Mouse (Mus musculus) cerebellum, adult (tissue): ENCODE results near the gene Cbx6.
"Not testable (repeated sequence)": the region's sequence is repeated elsewhere in the genome, so short reads cannot be mapped to it uniquely, and the experiment has no call there.

ENCODE experiments used
- ATAC-seq: cut with Nextera tagmentation; 2 replicates; pipeline ENCODE4 v1.9.2; 2017; ENCODE audit warnings: mild to moderate bottlenecking, moderate library complexity, mixed read lengths; ENCODE audit not compliant: insufficient number of reproducible peaks, low FRiP score, low TSS enrichment

The Cbx6 gene

DNA sequence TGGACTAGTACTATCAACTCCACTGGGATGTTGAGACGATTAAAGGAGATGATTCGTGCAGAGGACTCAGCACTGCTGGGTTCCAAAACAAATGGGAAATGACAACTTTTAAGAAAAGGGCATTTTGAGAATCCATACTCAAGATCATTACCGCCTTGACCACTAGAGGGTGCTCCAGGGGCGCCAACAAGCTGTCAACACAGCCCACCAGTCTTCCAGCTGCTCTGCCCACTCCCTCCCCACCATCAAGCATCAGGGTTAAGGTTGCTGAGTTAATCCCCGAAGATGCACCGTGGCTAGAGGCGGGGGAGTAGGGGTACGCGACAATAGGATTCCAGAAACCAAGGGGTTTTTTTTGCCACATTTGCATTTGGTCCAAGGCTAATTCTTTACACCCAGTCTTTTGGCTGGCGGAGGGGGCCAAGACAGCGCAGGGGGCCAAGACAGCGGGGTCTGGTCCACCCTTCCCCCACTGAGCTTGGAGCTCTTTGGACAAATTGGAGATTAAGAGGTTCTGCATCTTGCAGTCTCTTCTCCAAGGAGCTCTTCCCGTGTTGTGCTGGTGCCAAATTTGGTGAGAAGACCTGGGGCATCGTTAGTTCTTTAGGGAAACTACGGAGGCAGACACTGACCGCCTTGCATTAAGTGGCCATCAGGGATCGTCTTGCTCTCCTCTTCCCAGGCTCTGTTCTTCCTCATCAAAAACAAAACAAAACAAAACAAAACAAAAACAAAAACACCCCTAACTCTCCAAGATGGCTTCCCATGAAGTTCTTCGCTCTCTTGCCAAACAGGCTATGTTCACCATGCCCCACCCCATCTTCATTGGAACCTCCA lies 2.2 kb downstream of the Cbx6 start:
- ATAC-seq, result no peak

DNA sequence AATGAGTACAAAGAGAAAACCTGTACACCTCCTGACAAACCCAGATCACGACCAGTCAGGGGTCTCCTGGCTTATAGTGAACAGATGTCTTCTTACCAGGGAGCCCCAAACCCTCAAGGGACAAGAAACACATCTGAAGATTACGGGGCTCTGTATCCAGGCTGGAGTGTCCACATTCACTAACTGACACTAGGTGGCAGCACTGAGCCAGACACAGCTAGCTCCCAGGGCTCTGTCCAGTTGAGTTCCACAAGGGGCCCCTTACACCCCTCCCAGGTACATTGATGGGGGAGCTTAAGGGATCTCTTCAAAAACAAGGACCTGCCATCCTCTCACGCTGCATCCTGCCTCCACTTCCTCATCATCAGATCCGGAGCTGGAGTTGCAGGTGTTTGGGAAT lies 4.1 kb downstream of the Cbx6 start:
- ATAC-seq, result no peak

DNA sequence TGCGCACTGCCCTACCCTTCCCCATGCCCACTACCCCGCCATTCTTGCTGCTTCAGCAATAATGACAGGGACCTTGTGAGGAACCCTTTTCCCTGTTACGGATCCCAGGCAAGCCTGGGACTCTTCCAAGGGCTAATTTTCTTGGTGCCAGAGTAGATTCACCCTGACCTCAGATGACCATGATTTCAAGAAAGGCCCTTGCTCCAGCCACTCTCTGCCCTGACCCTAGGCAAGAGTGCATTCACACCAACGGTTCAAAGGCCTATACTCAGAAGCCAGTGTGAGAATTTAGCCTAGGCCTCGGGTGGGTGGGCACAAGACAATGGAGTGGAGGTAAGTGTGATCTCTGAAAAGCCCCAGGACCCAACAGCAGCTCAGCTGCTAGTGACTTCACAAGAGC lies 5.1 kb downstream of the Cbx6 start:
- no peak for ATAC-seq

DNA sequence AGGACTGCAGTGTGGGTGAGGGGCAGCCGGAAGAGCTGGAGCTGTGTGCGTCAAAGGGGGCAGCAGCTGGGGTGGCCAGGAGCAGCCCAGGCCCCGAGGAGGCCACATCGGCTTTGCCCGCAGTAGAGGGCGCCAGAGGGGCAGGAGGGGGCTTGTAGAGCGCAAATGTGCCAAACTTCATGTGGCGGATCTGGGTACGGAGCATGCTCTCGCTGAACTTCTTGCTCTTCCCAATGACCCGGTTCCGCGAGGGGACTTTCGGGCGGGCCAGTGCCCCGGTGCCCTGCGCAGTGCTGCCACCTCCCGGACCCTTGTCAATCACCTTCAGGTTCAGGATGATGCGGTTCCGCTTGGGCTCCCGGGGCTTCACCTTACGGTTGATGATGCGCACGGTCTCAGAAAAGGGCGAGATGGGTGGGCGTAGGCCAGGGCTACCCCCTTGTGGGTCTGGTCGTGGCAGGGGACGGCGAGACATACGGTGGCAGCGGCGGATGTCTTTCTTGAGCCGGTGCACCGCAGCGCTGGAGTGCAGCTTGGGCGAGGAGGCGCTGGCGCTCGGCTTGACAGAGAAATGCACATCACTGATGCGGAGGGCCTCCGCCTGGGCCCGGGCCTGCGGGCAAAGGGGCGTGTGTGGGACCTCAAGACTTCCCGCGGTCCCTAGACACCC lies 6.0 kb downstream of the Cbx6 start:
- no peak for ATAC-seq

DNA sequence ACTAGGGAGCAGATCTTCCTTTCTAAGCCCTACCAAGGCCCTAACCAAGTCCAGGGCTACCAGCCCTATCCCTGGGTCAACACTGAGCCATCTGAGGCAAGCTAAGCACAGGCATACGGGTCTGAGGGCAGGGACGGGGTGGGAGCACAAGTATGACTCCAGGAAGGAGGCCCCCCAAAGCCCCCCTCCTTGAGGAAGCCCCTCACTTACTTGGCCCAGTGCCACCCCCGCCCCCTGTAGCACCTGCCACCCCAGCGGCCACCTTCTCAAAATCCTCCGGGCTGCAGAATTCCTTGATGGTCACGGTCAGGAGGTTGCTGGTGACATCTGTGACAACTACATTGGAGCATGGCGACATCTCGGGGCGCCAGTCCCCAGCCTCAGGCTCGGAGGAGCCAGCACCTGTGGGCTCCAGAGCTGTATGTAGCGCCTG lies 6.7 kb downstream of the Cbx6 start:
- ATAC-seq, result no peak

DNA sequence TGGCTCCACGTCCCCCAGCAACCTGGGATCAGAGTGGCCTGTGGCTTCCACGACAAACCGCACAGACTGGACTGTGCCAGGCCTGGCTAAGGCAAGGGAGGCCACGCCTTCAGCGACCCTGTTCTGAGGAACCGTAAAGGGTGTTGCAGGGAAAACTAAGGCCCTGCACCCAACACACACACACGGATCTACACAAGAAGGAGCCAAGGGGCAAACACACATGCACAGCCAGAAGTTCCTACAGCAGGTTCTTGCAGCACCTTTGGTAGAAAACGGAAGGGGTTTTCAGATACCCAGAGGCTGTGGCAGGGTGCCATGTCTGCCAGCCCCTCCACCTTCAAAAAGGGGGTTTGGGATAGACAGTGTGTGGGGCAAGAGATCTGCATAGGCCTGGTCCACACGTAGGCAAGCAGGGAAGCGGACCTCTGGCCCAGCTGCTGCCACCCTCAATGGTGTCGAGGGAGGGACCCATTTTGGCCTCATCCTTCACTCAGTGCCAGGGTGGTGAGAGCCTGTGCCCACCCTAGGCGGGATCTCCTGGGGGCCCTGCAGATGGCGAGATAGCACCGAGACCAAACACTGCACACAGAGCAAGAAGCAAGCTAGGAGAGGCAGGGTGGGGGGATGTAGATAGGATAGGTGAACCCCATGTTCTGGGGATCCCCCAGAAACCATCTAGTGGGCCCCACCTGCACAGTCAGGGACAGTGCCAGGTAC lies 7.3 kb downstream of the Cbx6 start:
- no peak for ATAC-seq

DNA sequence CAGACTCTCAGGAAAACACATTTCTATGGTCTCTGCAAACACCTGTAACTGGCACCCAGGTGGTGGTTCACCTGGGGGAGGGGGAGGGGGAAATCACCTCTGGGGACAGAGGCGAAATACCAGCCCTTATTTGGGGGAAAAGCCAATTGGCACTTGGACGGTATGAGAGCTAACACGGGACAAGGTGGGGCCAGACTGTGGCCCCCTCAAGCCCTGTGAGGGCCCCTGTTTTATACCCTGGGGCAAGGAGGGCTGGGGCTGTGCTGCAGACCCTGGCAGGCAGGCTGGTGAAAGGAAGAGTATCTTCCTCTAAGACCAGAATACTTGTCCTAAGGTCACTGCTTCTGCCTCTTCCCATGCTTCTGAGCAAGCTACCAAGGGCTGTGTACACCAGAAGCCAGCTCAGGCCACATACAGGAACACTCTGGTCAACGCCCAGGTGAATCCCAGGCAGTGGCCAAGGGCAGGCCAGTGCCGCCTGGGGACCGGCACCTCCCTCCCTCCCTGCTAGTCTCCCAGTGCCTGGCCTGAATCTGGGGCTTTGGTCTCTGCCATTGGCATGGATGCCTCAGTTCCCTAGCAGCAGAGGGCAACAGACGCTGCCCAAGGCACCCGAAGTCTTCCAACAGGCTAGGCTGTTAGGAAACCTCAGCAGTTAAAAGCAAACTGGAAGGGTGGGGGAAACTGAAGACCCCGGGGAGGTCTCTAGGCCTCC lies 8.1 kb downstream of the Cbx6 start:
- no peak for ATAC-seq

DNA sequence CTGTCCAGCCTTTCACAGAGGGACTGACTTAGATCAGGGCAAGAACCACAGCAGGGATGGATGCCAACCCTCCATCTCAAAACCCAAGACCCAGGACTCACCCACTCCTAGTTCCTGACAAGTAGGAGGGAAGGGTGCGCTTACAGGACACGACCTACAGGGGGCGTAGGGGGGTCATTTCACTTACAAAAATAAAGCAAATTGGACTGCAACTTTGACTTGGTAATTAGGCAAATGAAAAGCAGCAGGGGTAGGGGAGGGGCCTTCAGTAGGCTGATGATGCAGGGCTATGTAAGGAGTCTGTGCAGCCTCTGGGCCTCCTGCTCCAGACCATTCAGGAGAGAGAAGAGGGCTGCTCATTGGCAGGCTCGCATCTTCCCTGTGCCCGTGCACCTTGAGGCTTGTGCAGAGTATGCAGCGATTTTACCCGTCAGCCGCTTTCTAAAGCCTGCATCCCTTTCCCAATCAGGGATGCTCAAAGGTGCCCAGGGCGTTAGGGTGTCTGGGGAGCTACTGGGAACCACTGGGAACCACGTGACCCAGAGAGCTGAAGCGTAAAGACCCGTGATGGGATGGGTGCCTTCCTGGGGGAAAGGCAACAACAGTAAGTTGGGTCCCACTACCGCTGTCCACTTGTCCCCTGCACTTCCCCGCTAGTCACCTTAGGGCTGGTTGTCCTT lies 9.2 kb downstream of the Cbx6 start:
- no peak for ATAC-seq

DNA sequence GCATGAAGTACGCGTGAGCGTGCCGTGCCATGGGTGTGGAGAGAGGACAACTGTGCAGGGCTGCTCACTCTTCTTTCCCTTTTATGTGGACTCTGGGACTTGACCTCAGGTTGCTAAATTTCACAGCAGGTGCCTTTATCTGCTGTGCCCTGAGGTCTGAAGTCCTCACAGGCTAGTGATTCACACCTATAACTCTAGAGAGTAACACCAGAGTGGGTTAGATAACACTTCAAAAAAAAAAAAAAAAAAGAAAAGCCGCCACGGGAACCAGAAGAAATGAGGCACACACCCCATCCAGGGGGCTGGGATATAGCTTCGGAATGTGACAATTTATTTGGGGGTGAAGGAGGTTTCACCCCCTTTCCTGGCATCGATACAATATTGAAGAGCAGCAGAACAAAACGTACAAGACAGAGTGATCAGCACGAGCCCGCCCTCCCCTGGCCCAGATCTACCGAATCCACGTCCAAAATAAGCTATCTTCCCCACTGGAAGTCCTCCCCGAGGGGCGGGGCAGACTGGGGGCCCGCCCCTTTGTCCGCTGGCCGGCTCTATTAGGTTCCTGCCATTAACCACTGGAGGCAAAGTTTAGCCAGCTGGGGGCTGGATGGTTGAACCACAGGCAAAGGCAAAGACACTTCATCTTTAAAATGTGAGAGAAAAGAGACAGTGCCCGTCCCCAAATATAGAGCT lies 10.8 kb downstream of the Cbx6 start:
- ATAC-seq, result no peak

DNA sequence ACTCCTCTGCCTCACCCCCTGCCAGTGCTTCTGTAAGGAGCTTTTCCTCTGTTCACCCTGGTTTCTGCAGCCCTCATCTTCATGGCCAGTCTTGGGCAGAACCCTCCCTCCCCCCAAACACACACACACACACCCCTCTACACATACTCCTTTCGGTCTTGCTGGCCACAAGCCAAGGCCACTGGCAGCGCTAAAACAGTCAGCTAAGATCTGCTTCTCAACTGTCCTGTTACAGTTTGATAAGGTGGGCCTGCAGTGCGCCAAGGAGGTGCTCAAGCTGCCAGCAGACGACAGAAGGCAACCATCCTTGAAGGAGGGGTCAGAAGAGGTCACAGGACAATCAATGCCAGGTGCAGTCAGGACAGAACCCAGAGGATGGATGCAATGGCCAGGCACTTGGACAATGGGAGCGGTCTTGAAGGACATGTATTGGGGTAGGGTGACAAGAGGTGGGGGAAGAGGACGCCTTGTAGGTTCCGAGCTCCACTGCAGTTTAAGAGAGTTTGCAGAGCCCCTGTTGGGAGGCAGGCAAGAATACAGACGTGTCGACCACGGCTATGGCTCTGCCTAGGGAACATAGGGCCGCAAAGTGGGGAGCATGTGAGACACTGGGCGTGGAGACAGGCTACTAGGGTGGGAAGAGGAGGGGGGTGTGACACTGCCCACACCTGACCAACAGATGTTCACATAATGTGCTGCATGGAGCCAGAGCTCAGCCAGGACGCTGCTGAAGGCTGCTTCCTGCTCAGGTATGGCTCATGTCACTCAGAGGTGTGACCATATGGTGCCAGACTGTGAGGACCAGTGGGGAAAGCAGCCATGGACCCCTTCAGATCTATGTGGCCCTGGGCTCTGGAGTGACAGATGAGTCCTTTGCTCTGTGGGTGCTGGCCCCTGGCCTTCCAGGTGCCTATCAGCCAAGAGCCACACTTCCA lies 12.0 kb downstream of the Cbx6 start:
- ATAC-seq, result no peak

DNA sequence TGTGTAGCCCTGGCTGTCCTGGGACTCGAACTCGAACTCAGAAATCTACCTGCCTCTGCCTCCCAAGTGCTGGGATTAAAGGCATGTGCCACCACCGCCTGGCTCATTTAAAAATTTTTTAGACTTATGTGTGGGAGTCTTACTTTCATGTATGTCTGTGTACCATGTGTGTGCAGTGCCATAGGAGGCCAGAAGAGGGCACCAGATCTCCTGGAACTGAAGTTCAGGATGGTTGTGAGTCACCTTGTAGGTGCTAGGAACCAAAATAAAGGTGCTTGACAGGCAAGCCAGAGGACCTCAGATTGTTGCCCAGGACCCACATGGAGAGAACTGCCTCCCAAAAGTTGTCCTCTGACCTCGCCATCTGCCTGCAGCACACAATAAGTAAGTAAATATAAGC lies 16.2 kb downstream of the Cbx6 start:
- ATAC-seq, result no peak

DNA sequence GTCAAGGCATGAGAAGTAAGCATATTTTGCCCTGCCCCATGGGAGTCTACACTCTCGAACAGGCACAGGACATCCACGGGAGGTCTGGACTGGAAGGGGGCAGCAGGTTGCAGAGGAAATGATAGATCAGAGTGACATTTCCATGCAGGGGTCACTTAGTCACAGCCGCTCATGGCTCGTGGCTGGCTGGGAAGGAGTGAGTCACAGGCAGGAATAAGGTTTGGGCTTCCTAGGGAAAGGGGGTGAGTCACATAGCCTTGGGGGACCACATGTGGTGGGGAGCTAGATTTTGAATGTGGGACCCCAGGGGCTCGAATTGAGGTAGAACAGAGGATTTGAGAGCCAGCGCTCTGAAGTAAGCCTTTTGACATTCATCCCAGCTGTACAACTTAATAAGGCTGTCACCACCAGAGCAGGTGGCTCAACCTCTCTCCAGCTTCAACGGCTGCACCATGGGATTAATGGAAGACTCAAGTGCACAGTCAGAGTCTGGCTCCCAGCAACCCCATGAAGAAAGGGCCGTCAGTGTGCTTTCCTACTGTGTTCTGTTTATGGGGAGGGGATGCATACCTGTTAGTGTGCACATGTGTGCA lies 20.7 kb downstream of the Cbx6 start:
- ATAC-seq, result no peak

DNA sequence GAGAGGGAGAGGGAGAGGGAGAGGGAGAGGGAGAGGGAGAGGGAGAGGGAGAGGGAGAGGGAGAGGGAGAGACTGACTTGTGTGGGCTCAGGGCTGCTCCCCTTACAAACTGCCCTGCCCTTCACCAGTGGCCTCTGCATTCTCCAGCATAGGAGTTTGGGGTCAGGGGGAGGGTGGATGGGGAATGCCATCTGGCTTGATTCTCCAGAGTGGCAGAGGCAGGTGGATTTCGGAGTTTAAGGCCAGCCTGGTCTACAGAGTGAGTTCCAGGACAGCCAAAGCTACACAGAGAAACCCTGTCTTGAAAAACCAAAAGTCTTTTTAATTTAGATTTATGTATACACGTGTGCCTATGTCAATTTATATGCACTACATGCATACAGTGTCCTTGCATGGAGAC lies 21.6 kb downstream of the Cbx6 start:
- not testable (repeated sequence) for ATAC-seq

DNA sequence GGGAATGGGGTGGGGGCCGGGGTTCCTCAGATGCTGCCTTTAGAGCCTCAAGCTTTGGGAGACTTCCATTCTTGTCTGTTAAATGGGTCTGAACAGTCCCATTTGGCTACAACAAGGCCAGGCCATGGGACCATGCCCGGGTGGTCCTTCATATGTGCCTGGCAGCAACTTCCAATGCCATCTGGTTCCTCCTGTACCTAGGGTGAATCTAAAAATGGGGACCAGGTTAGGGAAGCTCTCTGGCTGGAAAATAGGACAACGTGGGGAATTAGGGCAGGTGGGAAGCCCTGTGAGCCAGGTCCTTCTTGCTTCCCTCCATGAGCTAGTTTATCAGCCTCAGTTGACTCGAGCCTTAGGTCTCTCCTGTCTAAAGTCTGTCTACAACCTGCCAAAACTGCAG lies 23.5 kb downstream of the Cbx6 start:
- no peak for ATAC-seq

DNA sequence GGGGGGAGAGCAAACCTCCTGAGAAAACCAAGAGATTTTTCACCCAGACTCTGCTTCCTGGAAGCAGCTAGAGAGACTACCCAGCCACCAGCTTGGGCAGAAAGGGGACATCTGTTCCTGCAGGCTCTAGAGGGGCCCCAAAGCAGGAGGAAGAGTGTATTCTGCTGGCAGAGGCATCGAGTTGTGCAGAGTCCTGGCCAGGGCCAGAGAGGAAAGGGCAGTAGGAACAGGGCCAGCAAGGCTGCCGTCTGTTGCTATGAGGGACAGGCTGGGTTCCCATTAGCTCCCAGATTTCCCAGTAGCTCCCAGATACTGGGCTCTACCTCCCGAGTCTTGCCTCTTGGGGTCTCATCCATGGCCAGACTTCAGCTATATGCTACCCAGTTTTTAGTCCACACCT lies 24.4 kb downstream of the Cbx6 start:
- ATAC-seq, result peak; percentile 69

DNA sequence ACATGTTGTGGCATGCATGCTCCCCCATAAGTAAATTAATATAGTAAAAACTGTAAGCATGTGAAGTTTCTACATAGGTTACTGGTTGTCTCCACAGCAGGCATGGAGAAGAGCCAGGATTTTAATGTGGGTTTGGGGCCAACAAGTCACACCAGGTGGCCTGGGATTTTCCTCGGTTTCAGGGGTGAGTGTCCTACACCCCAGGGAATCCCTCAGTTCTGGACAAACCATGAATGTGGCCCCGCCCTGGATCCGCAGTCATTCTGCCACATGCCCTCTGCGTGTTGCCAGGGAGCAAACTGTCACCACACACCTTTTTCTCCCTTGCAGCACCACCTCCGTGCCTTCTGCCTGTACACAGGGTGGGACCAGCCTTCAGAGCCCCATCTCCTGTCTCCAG lies 25.8 kb downstream of the Cbx6 start:
- ATAC-seq, result no peak

DNA sequence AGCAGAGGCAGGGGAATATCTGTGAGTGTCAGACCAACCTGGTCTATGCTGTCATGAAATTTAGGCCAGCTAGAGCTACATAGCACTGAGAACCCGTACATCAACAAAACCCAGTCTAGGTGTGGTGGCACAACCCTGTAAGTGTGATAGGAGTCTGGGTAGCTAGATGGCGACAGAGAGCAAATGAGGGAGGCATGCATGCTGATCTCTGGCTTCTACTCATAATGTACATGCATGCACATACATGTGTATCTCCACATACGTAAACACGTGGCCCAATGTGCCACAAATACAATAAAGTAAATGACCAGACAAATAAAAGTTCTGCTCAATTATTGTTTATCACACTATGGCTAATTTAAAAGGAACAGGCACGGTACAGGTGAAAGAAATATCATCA lies 26.4 kb downstream of the Cbx6 start:
- no peak for ATAC-seq

DNA sequence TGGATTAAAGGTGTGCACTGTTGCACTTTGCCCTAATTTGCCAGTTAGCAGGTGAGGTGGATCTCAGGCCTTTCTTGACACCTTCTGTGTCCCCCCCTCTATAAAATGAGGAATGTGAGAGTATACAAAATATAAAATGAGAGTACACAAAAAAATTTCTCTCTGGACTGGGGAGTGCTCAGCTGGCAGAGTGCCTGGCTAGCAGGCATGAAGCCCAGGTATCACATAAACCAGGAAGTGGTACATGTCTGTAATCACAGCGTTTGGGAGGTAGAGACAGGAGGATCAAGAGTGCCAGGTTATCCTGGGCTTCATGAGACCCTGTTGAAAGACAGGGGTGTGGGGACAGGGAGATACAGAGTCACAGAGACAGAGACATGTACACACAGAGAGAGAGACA lies 27.4 kb downstream of the Cbx6 start:
- ATAC-seq, result no peak
